Mouse (Mus musculus) limb, embryonic 14.5 days (tissue): ENCODE results near the gene Slc24a1. TPM values are rescaled to one million over a fixed set of nuclear protein-coding genes. Genes with fewer than 3 reads are reported as not detected.

Source experiments
- ATAC-seq: fragments of 200-750 bp; cut with Nextera tagmentation; 2 replicates; pipeline ENCODE4 v1.8.0; 2017; ENCODE audit warnings: low read depth, moderate number of reproducible peaks, moderate TSS enrichment; ENCODE audit not compliant: low FRiP score
- DNase-seq: peaks from one replicate; pipeline ENCODE4 v3.0.0-alpha.2; 2015; ENCODE audit warnings: low spot score
- H3K27ac ChIP-seq: fragments of 300-500 bp; sonication (generic); replicated peaks from 2 replicates; pipeline ENCODE4 v1.5.1; 2014; ENCODE audit warnings: low read depth, mild to moderate bottlenecking, low read length, moderate library complexity, mixed read lengths
- H3K27me3 ChIP-seq: fragments of 300-500 bp; sonication (generic); 2 replicates; pipeline ENCODE4 v1.6.1; 2014; ENCODE audit warnings: low read length, mixed read lengths; ENCODE audit not compliant: control insufficient read depth, insufficient read depth
- H3K36me3 ChIP-seq: fragments of 300-500 bp; sonication (generic); 2 replicates; pipeline ENCODE4 v1.6.1; 2014; ENCODE audit warnings: mild to moderate bottlenecking, low read length, moderate library complexity, mixed read lengths; ENCODE audit not compliant: control insufficient read depth, insufficient read depth
- H3K4me1 ChIP-seq: fragments of 300-500 bp; sonication (generic); 2 replicates; pipeline ENCODE4 v1.6.1; 2014; ENCODE audit warnings: antibody characterized with exemption, low read length, mixed read lengths; ENCODE audit not compliant: control insufficient read depth, insufficient read depth
- H3K4me2 ChIP-seq: fragments of 300-500 bp; sonication (generic); replicated peaks from 2 replicates; pipeline ENCODE4 v1.6.1; 2014; ENCODE audit warnings: low read depth, mild to moderate bottlenecking, low read length, moderate library complexity; ENCODE audit not compliant: severe bottlenecking
- H3K4me3 ChIP-seq: fragments of 300-500 bp; sonication (generic); replicated peaks from 2 replicates; pipeline ENCODE4 v1.5.1; 2014; ENCODE audit warnings: low read length
- H3K9ac ChIP-seq: fragments of 300-500 bp; sonication (generic); 2 replicates; pipeline ENCODE4 v1.6.1; 2014; ENCODE audit warnings: mild to moderate bottlenecking, low read depth, low read length, moderate library complexity; ENCODE audit not compliant: severe bottlenecking
- H3K9me3 ChIP-seq: fragments of 300-500 bp; sonication (generic); 2 replicates; pipeline ENCODE4 v1.6.1; 2016; ENCODE audit warnings: low read length; ENCODE audit not compliant: control insufficient read depth
- POLR2A ChIP-seq: fragments of 200-500 bp; IDR thresholded peaks from 2 replicates; pipeline ENCODE4 v1.8.0; 2012; ENCODE audit warnings: inconsistent platforms, mild to moderate bottlenecking, moderate library complexity, borderline replicate concordance; ENCODE audit not compliant: insufficient read depth, insufficient read length; ENCODE audit errors: extremely low read depth
- WGBS: fragments of 180-500 bp; shearing (Covaris S2); extraction: QIAGEN DNeasy Blood & Tissue Kit; methylation state at CpG from one replicate; pipeline ENCODE4 v1.1.7; 2014; 5-methylcytosine and 5-hydroxymethylcytosine counted together
- polyA plus RNA-seq, 2 experiments: library from polyadenylated mRNA; depleted of rRNA in 1 of 2; stranded (reverse) in 1 of 2; unstranded in 1 of 2; fragments of >200 nt; fragmentation: Nextera tagmentation in 1 of 2; extraction: Ambion mirVana in 1 of 2; gene quantifications; 2 replicates each; pipeline versions ENCODE4 v1.2.1 to v1.2.3; 2012 to 2014

Slc24a1 gene
- polyA plus RNA-seq, 2 experiments = 0.03 to 0.06 TPM

- Histone ChIP-seq H3K4me2 (no peak overlapping the region), H3K9me3 (no peaks in the 10 kb centered on the region), H3K36me3 (peaks cover 17% of the 10 kb centered on the region), H3K4me3 (no peak overlapping the region), H3K27me3 (no peaks in the 10 kb centered on the region), H3K9ac (no peak overlapping the region), H3K4me1 (no peaks in the 10 kb centered on the region), H3K27ac (no peak overlapping the region)
- ATAC-seq = no peak
- TF ChIP-seq POLR2A = no peak
- DNase-seq = no peak
- WGBS = 82% methylated on average over 2 of the region's 2 CpGs
These were observed 37.4 kb downstream of the Slc24a1 start for GRCm38 (mm10) chr9:64913973-64914372.

GRCm38 (mm10) chr9:64913406-64913805 is 38.0 kb downstream of the Slc24a1 start:
- no peaks in the 10 kb centered on the region for H3K9me3 ChIP-seq
- H3K9ac ChIP-seq = no peak overlapping the region
- TF ChIP-seq POLR2A = no peak
- H3K4me2 ChIP-seq = no peak overlapping the region
- ATAC-seq = no peak
- H3K4me3 ChIP-seq = no peak overlapping the region
- no peaks in the 10 kb centered on the region for H3K4me1 ChIP-seq
- no peaks in the 10 kb centered on the region for H3K27me3 ChIP-seq
- DNase-seq = no peak
- no peak overlapping the region for H3K27ac ChIP-seq
- peaks cover 17% of the 10 kb centered on the region for H3K36me3 ChIP-seq
- WGBS = 93% methylated on average over 4 of the region's 4 CpGs

GRCm38 (mm10) chr9:64907441-64907840 is 44.0 kb downstream of the Slc24a1 start:
- no peak overlapping the region for H3K4me3 ChIP-seq

GRCm38 (mm10) chr9:64904917-64905640 is 46.3 kb downstream of the Slc24a1 start:
- Histone ChIP-seq H3K27ac (no peak overlapping the region), H3K4me2 (no peak overlapping the region), H3K9me3 (no peaks in the 10 kb centered on the region), H3K36me3 (peaks cover 23% of the 10 kb centered on the region; the same call in 1 of the 2 replicates), H3K27me3 (no peaks in the 10 kb centered on the region), H3K9ac (no peak overlapping the region), H3K4me1 (no peaks in the 10 kb centered on the region), H3K4me3 (no peak overlapping the region)
- DNase-seq (no peak), ATAC-seq (no peak)
- WGBS = 89% methylated on average over 14 of the region's 14 CpGs
- no peak for TF ChIP-seq POLR2A

More at GRCm38 (mm10) chr9:64907441-64907840, 44.0 kb downstream of the Slc24a1 start:
- Histone ChIP-seq H3K36me3 (peaks cover 27% of the 10 kb centered on the region), H3K9ac (no peak overlapping the region), H3K9me3 (no peaks in the 10 kb centered on the region), H3K27me3 (no peaks in the 10 kb centered on the region), H3K4me1 (no peaks in the 10 kb centered on the region), H3K27ac (no peak overlapping the region), H3K4me2 (no peak overlapping the region)
- no peak for ATAC-seq
- DNase-seq = no peak
- 88% methylated on average over 3 of the region's 3 CpGs for WGBS
- TF ChIP-seq POLR2A = no peak

- Histone ChIP-seq H3K4me2 (no peak overlapping the region), H3K27me3 (no peaks in the 10 kb centered on the region), H3K36me3 (peaks cover 23% of the 10 kb centered on the region; the same call in 1 of the 2 replicates), H3K27ac (no peak overlapping the region), H3K9me3 (no peaks in the 10 kb centered on the region), H3K4me1 (no peaks in the 10 kb centered on the region), H3K9ac (no peak overlapping the region), H3K4me3 (no peak overlapping the region)
- no peak for TF ChIP-seq POLR2A
- WGBS = 67% methylated on average over 3 of the region's 3 CpGs
- DNase-seq (peak; percentile 70), ATAC-seq (no peak)
These were observed 48.0 kb downstream of the Slc24a1 start for GRCm38 (mm10) chr9:64903386-64903785.
